Mouse (Mus musculus) R1 (cell line): ENCODE measurements at regions not wholly inside any gene's neighbourhood (a gene's known extent, or its start where the extent isn't known, plus 50 kb on each side); places are given as distances from the start of the nearest gene placed in this dataset.

ENCODE experiments used
- DNase-seq: peaks from one replicate; pipeline ENCODE4 v3.0.0-alpha.2; 2018; ENCODE audit warnings: low read depth, low spot score

GRCm38 (mm10) chr3:3302657-3303056 lies 2447.9 kb upstream of the Gm8797 start:
- DNase-seq: peak; percentile 69

- peak; percentile 42 for DNase-seq
Observed at GRCm38 (mm10) chr3:3308461-3308860, 2442.1 kb upstream of the Gm8797 start.

- DNase-seq: peak; percentile 13
Observed at GRCm38 (mm10) chr3:3308996-3309395, 2441.6 kb upstream of the Gm8797 start.

GRCm38 (mm10) chr3:3310811-3311210 lies 2439.8 kb upstream of the Gm8797 start:
- DNase-seq: peak; percentile 34

DNA sequence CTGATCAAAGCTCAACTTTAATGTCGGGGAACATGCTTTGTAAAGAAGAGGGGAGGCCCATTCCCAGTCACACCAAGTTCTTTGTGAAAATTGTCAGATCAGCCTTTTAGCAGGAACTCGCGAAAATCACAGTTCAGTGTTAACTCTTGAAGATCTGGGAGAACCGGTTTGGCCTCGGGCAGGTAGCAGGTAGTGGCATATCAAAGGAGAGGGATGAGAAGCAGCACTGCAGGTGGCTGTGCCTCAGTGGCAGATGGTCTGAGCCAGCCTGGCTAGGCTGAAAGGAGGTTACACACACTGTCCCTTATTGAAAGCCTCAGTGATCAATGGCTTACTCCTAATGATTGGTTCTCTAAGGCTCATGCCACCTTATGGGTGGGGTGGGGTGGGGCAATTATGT lies 2401.0 kb upstream of the Gm8797 start:
- DNase-seq: no peak

GRCm38 (mm10) chr3:3370859-3371258 lies 2379.7 kb upstream of the Gm8797 start:
- peak; percentile 66 for DNase-seq

- DNase-seq: peak; percentile 52
Observed at GRCm38 (mm10) chr3:3388056-3388770, 2362.4 kb upstream of the Gm8797 start.
